Mouse (Mus musculus): ENCODE measurements at regions not wholly inside any gene's neighbourhood (a gene's known extent, or its start where the extent isn't known, plus 50 kb on each side); places are given as distances from the start of the nearest gene placed in this dataset.

GRCm38 (mm10) chr15:62144776-62145564 lies 1222.2 kb upstream of the A1bg start:
- TF ChIP-seq CTCF (IDR thresholded peaks at IDR 0.05; ENCODE audit: extremely low read depth, insufficient read length, insufficient replicate concordance, low read depth, low read length) = no peak
- TF ChIP-seq POLR2A (IDR thresholded peaks at IDR 0.05; ENCODE audit: low read depth, low read length) = no peak

Data from small intestine, adult 2 months (tissue).